Comparison of ENCODE assay signal across 29 mouse cellular contexts in the genomic region with DNA sequence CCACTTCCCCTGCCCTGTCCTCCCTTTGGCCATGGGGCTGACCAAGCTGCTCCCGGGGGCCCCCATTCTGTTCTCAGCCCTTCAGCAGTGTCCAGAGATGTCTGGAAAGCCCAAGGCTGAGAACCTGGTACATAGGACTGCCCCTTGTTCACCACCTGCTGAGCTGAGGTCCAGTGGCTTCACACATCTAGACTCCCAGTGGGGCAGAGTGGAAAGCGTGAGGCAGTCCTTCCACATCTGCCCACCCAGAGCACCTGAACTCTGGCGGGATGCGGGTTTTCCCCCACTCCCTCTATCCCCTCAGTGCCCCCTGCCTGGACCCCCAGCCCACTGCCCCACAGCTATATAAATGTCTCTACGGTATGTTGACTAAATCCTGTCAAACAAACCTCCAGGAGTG. TPM values are rescaled to one million over a fixed set of nuclear protein-coding genes. Genes with fewer than 3 reads are reported as not detected.
"Had no signal": no experiment of that assay in that cellular context is flagged by ENCODE, and none has a peak within 500 bp of the region (broad histone marks: within the 10 kb centered on the region; RNA-seq: fewer than 3 reads in every experiment).

No protein-coding gene starts in this region.

- H3K4me1 ChIP-seq: limb, embryonic 12.5 days; limb, embryonic 15.5 days; neural tube, embryonic 12.5 days; neural tube, embryonic 15.5 days; stomach, embryonic 15.5 days had no signal

- DNase-seq: kidney, adult 2 months; kidney, postnatal 10 days; kidney, postnatal 4 days; left cerebral cortex, postnatal 4 days; liver, postnatal 0 days; lung, postnatal 14 days; lung, postnatal 4 days; midbrain, embryonic 14.5 days; right cerebral cortex, adult 18-20 months; right cerebral cortex, postnatal 14 days; right cerebral cortex, postnatal 4 days; spleen, adult 18-20 months; thymus, postnatal 25 days had no signal

- H3K4me2 ChIP-seq: limb, embryonic 12.5 days; limb, embryonic 15.5 days; liver, embryonic 11.5 days; neural tube, embryonic 12.5 days; neural tube, embryonic 15.5 days; stomach, embryonic 15.5 days had no signal

- H3K27ac ChIP-seq: limb, embryonic 12.5 days; limb, embryonic 15.5 days; liver, embryonic 14.5 days; neural tube, embryonic 12.5 days; neural tube, embryonic 15.5 days; stomach, embryonic 15.5 days had no signal

- H3K9ac ChIP-seq: limb, embryonic 12.5 days; limb, embryonic 15.5 days; liver, embryonic 14.5 days; liver, postnatal 0 days; neural tube, embryonic 12.5 days; neural tube, embryonic 15.5 days; stomach, embryonic 15.5 days had no signal

- ATAC-seq: intestine, postnatal 0 days; liver, postnatal 0 days had no signal

- H3K27me3 ChIP-seq: limb, embryonic 12.5 days; limb, embryonic 15.5 days; neural tube, embryonic 12.5 days; neural tube, embryonic 15.5 days; stomach, embryonic 15.5 days had no signal

- H3K4me3 ChIP-seq: limb, embryonic 12.5 days; limb, embryonic 15.5 days; neural tube, embryonic 12.5 days; neural tube, embryonic 15.5 days; stomach, embryonic 15.5 days had no signal

- H3K9me3 ChIP-seq: limb, embryonic 12.5 days; limb, embryonic 15.5 days; neural tube, embryonic 12.5 days; neural tube, embryonic 15.5 days; stomach, embryonic 15.5 days had no signal

- H3K36me3 ChIP-seq: limb, embryonic 12.5 days; limb, embryonic 15.5 days; neural tube, embryonic 12.5 days; neural tube, embryonic 15.5 days; stomach, embryonic 15.5 days had no signal

RNA-seq across cellular contexts. Expression of gene Gm6899, which starts 55.2 kb away (rescaled TPM):
- total RNA-seq: layer of hippocampus, adult 18-20 months; layer of hippocampus, postnatal 14 days; left cerebral cortex, adult 8-10 months; left cerebral cortex, postnatal 14 days; left cerebral cortex, postnatal 4 days; megakaryocyte progenitor cell, adult 5-6 weeks; megakaryocyte-erythroid progenitor cell, adult 5-6 weeks had no signal
- polyA plus RNA-seq: kidney, adult 2 months; kidney, embryonic 14.5 days; limb, embryonic 12.5 days; limb, embryonic 15.5 days; liver, embryonic 11.5 days; liver, embryonic 14.5 days; liver, postnatal 0 days; lung, embryonic 16.5 days; midbrain, embryonic 14.5 days; neural tube, embryonic 12.5 days; neural tube, embryonic 15.5 days; stomach, embryonic 15.5 days had no signal
